Mouse (Mus musculus) common myeloid progenitor, adult 5-6 weeks (primary cell): ENCODE results near the gene Hcar1. TPM values are rescaled to one million over a fixed set of nuclear protein-coding genes. Genes with fewer than 3 reads are reported as not detected.

Experiments used
- ATAC-seq: replicated peaks from 2 replicates; pipeline ENCODE4 v1.8.0; 2016; ENCODE audit warnings: low read depth, mild to moderate bottlenecking, moderate TSS enrichment, inconsistent platforms; ENCODE audit not compliant: poor library complexity, severe bottlenecking
- total RNA-seq: library from RNA; stranded (forward); fragments of 200-1000, 187-1606 nt; gene quantifications from 2 replicates; pipeline ENCODE4 v1.2.3, GENCODE M21; 2017

Gene Hcar1
- total RNA-seq, 1 experiment from 2014 or later = not detected

DNA sequence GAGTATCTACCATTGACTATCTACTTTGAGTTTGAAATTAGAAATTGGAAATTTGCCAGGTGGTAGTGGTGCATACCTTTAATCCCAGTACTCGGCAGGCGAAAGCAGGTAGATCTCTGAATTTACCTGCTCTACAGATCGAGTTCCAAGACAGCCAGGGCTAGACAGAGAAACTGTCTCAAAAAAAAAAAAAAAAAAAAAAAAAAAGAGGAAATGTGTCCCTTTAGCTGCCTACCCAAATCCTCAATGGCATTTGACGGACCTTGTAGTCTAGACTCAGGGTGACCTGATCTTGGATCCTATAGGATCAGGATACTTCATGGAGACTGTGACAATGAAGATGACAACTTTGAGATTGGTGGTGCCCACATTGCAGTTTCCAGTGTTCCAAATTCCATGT is 13.4 kb downstream of the Hcar1 start:
- ATAC-seq = no peak

DNA sequence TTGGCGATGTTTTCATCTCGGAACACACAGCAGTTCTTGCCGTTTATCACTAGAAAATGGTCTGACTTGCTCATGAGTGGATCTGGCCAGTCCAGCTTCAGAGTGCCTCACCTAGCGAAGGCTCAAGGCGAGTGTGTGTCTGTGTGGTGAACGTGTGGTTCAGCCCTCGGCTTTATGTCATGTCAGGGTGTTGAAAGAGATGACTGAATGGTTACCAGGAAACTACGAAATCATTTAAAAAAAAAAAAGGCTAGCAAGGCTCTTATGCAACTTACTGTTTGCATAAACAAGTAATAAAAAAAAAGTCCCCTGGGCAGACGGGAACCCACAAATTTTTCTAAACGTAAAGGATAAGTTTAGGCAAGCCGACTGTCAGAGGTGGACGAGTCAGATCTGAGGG is 14.5 kb downstream of the Hcar1 start, which contains the start of gene Hcar2:
Hcar2 (minus strand) TSS at position 135 of the 400 bp plus-strand sequence.
- ATAC-seq = peak; percentile 74

DNA sequence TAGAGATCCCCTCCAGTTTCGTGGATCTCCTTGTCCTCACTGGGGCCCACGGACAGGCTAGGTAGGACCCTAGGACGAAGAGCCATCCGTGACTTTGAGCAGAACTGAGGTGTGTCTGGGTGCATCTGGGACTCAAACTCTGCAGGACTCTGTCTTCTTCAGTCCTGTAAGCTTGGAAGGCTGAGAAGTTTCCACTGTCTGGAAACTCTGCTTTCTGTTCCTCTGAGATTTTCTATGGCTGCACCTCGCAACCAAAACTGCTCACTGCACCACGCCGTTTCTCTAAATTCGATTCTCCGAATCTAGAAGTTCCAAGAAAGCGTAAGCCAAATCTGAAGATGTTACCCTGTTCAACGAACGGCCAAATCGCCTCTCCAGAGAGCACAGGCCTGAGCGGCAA is 15.9 kb downstream of the Hcar1 start:
- no peak for ATAC-seq

DNA sequence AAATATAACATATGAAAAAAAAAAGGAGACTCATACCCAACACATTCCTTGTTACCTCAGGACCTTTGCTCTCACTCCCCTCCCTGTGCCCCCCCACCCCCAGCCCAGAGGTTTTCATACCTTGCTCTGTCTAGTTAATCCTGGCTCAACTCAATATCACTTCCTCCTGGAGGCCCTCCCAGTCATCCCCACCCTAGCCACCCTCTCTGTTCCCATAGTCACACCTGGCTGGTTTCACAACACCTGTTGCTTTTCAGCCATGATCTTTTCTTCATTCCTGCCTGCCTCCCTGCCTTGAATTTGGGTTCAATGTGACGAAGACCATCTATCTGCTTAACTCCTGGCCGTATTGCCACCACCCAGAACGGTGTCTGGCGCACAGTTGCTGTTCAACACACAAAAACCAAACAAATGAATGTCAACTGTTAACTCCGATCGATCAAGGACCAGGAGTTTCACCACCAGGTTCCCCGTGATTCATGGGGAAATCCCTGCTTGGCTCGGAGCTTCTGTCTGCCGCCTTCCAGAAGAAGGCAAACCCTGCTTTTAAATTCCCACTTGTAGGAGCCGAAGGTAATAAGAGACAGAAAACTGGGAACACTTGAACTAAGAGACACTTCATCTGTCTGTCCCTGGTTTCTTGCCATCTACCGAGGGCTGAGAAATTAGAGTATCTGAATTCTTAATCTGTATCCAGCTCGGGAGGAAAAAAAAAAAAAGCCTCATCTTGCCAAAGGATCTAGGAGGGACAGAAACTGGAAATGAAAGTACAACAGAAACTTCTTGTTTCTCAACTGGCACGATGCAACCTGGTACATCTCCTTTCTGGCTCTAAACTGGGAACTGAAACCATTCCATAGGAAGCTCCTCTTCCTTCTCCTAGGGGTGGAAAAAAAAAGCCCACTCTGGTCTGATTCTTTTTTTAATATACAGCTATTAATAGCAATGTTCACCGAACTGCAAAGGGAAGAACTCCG is 17.2 kb downstream of the Hcar1 start:
- peak; percentile 55 for ATAC-seq

DNA sequence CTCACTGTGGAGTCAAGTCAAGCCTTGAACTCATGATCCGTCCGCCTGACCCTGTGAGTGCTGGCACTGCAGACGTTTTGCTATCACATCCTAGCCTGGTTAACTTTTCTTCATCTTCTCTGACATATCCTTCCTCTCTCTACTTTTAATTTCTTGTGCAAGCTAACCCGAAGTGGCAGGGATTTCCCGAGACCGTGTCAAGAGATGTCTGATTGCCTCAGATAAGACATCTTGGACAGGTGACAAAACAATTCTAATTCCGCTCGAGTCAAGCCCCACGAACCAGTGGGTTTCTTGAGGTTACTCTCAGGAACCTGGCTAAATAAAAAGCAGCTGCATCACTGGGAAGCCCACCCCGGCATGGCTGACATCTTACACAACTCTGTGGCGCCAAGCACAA is 21.0 kb downstream of the Hcar1 start:
- ATAC-seq = peak; percentile 58

DNA sequence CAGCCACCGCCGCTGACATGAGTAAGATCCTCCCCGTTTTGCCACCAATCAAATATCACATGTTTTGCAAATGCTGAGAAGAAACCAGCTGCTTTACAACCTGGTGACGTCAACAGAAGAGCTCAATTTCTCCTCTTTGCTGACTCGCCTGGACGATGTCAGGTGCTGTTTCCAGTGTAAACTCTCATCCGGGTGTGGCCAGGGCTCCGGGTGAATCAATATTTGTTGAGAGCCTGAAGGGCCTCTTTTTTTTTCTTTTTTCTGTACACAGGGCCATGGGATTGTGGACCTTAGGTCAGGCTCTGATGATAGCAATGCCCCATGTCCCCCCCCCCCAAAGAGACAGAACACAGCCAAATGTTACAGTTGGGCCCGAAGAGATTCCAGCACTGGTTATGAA is 25.3 kb downstream of the Hcar1 start:
- no peak for ATAC-seq

DNA sequence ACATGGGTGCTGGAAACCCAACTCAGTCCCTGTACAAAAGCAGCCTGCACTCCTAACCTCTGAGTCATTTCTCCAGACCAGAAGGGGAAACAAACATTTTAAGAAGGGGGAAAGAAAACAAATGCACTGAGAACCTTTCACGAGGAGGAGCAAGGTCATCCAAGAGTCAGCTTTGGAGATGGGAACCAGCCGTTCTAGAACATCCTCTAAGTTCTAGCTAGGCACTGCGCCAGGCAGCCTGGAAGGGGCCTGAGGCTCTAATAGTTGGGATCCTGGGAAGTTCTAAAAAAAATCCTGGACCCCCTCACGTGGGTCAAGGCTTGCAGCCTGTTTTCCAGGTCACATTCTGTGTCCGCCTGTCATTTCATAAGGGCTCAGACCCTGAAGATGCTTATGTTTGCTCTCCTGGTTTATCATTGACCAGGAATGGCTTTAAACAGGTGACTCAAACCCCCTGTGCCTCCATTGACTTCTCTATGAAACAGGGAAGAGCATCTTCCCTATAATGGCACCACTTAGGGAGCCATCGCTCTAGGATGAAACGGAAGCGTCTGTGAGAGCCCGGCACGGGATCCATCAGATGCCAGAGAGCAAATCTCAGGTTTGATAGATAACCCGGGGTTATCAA is 25.8 kb downstream of the Hcar1 start:
- no peak for ATAC-seq

DNA sequence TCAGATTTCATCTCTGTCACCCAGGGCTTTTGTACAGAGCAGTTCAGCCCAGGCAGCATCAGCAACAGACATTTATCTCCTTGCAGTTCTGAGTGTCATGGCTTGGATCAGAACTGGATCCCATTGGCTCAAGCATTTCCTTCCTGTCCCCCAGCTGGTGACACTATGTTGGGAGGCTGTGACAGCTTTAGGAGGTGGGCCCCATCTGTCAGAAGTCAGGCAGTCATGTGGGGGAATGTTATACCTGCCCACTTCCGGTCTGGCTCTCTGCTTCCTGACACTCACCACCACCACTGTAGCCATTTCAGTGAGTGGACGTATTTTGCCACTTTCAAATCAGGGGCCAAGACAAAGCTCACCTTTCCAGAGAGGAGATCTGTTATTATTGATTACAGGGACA is 28.4 kb downstream of the Hcar1 start:
- ATAC-seq = peak; percentile 54; the same call in 1 of the 2 replicates

DNA sequence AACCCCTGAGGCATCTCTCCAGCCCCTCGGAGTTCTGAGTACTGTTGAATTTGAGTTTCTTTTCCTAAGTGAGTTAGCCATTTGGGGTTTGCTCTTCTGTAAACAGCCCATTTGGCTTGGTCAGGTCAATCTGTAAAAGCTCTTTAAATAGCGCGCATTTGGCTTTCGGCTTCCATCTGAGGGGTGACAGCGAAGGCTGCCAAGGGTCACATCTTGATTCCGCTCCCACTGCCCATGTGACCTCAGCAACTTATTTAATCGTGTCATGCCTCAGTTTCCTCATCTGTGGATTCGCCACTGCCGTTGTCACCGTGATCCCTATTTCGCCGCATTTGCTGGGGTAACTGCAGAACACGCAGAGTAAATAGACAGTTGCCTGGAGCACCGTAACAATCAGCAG is 35.5 kb downstream of the Hcar1 start:
- ATAC-seq = no peak

DNA sequence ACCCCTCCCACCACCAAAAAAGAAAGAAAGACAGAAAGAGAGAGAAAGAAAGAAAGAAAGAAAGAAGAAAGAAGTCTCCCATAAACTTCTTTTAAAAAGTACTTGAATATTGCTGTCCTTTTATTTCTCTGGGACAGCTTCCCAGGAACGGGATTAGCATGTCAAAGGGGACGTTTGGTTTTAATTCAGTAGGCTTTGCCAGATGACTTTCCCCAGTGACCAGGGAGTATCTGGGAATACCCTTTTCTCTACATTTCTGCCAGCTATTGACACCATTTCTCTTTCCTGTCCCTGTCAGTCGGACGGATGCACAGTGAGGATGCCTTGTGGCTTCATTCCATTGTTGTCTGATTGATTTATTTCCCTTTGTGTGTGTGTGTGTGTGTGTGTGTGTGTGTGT is 36.0 kb downstream of the Hcar1 start:
- ATAC-seq = no peak

DNA sequence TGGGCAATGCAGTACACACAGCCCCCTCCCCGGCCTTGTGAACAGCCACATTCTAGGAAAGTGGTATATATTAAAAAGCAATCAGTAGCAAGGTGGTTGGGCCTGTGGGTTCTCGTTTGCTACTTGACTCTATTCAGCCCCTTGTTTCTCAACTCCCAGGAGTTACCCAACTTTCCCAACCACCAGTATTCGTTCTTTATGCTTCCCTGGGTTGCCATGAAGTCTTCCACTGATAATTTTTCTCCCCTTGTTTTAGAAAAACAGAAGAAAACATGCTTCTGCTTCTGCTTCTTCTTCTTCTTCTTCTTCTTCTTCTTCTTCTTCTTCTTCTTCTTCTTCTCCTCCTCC is 36.9 kb downstream of the Hcar1 start:
- ATAC-seq = no peak

DNA sequence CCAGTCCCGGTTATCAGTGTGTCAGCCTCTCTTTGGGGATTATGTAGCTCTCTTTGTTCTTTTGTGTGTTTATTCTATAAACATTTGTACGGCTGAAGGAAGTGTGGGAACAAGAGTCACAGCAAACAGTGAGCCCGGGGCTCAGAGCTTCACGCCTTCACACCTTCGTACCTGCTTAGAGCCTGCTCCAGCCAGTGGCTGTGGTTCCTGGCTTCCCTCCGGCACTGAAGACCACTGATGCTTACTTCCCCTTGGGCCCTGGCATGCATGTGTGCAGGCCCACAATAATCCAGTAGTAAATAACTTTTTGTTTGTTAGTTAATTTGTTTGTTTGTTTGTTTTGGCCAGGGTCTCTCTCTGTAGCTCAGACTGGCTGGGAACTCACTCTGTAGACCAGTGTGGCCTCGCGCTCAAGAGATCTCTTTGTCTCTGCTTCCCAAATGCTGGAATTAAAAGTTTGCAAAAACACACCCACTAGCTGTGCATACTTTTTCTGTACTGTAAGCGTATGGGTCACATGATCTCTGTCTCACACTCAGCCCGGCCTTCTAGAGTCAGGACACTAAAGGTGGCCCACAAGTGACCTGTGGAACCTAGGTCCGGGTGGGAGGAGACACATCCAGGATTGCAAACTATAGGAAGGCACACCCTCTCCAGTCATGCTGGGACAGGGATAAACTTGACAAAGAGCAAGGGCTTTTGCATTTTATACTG is 37.4 kb downstream of the Hcar1 start:
- no peak for ATAC-seq

DNA sequence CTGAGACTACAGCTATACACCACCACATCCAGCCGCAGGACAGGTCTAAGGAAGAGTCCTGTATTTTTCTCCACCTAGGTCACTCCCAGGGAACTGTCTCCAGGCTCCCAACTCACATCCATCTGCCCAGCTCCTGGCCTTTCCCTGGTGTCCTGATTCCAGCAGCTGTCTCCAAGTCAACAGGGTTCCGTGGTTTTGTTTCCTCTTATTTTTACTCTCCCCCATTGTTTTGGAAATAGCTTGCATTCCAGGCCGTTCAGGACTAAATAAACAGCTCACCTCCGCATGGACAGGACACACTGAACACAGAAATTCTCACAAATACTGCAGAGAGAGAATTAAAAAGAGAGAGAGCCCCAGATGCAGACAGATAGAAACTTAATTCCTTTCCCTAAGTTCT is 42.4 kb downstream of the Hcar1 start:
- ATAC-seq = no peak

DNA sequence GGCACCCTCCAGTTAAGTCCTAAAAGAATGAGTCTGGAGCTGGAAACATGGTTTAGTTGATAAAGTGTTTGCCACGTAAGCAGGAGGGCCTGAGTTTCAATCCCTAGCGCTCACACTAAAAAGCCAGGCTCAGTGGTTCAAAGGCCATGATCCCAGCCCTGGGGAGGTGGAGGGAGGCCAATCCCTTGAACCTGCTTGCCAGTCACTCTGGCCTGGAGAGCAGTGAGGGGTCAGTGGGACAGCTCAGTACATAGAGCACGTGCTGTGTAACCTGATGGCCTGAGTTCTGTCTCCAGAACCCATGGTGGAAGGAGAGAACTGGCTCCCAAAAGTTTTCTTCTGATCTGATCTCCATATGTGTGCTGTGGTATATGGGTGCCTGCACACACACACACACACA is 45.0 kb downstream of the Hcar1 start:
- ATAC-seq = no peak

DNA sequence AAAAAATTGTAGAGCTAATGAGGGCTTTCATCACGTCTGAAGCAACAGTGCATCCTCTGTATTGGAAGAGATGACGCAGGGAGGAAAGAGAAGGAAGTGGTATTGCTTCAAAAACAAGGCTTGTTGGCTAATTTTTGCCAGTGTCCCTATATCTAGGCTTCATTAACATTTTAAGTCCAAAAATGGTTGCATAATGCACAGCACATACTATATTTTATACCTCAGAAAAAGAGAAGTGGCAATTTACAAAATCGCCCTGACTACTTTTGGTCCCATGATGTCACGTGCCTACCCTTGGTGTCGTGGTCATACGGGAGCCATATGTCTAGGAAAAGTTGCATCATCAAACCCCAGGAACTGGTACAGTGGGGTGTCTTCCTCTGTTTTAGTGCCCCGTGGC is 47.5 kb downstream of the Hcar1 start:
- peak; percentile 89 for ATAC-seq

DNA sequence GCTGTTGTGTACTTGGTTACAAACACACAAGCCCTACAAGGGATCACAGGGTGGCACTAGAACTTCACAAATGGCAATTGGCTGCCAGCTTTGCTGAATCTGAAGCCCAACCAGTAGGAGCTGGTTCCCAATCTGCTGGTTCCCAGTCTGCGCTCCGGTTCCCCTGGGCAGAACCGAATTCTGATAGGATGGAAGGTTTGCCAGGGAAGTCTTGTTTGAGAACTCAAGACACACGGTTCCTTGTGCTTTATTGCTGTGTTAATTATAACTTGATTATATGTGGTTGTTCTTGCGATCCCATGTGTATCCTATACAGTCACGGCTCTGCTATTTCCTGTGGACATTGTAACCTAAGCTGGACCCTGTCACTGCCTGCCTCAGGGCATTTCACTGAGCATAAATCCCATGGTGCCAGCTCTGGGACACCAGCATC is 52.1 kb downstream of the Hcar1 start:
- no peak for ATAC-seq

Other genes starting within 250 kb of the Hcar1 start
- 80.8 and 105 TPM in 2 replicates for gene Clip1, start 195.4 kb downstream of the Hcar1 start, total RNA-seq
- gene Zcchc8, start 158.9 kb downstream of the Hcar1 start, total RNA-seq = 79.9 and 124 TPM in 2 replicates
- gene Rsrc2, start 130.6 kb downstream of the Hcar1 start, total RNA-seq = 308 and 310 TPM in 2 replicates
- 44.2 and 59.1 TPM in 2 replicates for gene Kntc1, start 130.3 kb downstream of the Hcar1 start, total RNA-seq
- 3.6 and 4.3 TPM in 2 replicates for gene Hcar2, start 14.5 kb downstream of the Hcar1 start, total RNA-seq
- gene Denr, start 27.2 kb upstream of the Hcar1 start, total RNA-seq = 83.5 and 117 TPM in 2 replicates
- gene Gm43518, start 47.4 kb upstream of the Hcar1 start, total RNA-seq = 0.63 and 2.7 TPM in 2 replicates
- gene Ccdc62, start 50.7 kb upstream of the Hcar1 start, total RNA-seq = 1.4 and 3.6 TPM in 2 replicates
- 13.0 and 13.6 TPM in 2 replicates for gene Hip1r, start 93.6 kb upstream of the Hcar1 start, total RNA-seq
- gene Vps37b, start 152.2 kb upstream of the Hcar1 start, total RNA-seq = 21.4 and 21.9 TPM in 2 replicates
- gene Abcb9, start 215.8 kb upstream of the Hcar1 start, total RNA-seq = 0.87 and 2.9 TPM in 2 replicates
- gene Ogfod2, start 232.3 kb upstream of the Hcar1 start, total RNA-seq = 8.5 and 10.6 TPM in 2 replicates
- 93.4 and 116 TPM in 2 replicates for gene Arl6ip4, start 236.1 kb upstream of the Hcar1 start, total RNA-seq